Mouse (Mus musculus) CH12.LX (cell line): ENCODE results near the gene Prkce.

ENCODE experiments used
- EP300 ChIP-seq: IDR thresholded peaks from 2 replicates; pipeline ENCODE4 v1.6.1; 2011; ENCODE audit warnings: low read length, improper control_type of control experiment
- MAFK ChIP-seq: IDR thresholded peaks from 2 replicates; pipeline ENCODE4 v1.6.1; 2011; ENCODE audit warnings: low read length, improper control_type of control experiment; ENCODE audit not compliant: insufficient replicate concordance
- POLR2A ChIP-seq: IDR thresholded peaks from 2 replicates; pipeline ENCODE4 v1.6.1; 2011; ENCODE audit warnings: low read depth, mild to moderate bottlenecking, improper control_type of control experiment, low read length
- USF1 ChIP-seq: IDR thresholded peaks from 2 replicates; pipeline ENCODE4 v1.6.1; 2014; ENCODE audit warnings: low read depth, mild to moderate bottlenecking, inconsistent platforms, low read length, improper control_type of control experiment
- ZKSCAN1 ChIP-seq: IDR thresholded peaks from 2 replicates; pipeline ENCODE4 v1.6.1; 2012; ENCODE audit warnings: low read depth, inconsistent platforms, low read length, improper control_type of control experiment, borderline replicate concordance

- TF ChIP-seq MAFK (no peak), ZKSCAN1 (no peak), USF1 (no peak), POLR2A (no peak), EP300 (no peak)
Measured at GRCm38 (mm10) chr17:86169092-86169491, 1.5 kb downstream of the Prkce start.
